7 mouse cellular contexts compared by ENCODE assay signal in the genomic region with DNA sequence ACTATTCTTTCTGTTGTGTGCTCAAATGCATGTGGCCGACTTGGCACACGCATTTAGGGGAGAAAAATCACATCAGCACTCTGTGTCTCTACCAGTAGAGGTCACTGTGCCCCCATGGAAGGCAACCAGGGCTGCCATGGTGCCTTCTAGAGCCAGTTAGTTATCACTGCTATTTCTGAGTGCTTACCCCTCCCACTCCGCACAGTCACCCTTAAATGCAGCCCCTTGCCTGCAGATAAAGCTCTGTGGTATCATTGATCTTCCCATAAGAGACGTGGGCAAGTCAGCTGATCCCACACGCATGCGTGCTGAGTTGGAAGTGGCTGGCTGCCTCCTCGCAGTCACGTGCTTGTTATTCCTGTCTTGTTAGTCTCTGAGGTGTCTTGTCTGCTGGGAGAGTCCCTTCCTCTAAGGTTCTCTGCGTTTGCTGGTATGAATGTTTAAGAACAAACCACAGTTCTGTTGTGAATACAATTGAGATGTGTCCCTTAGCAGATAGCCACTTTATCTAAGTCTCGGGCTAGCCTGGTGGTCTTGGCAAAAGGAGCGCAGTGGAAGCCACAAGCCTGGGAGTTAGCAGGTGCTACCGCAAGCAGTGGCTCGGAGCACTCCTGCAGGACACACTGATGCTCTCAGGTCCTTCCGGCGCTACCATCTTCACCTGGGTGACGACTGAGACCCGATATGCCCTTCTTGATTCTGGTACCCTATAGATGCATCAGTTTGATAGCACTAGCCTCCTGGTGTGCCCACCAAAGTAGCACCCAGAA.
A peak's percentile ranks its signal among the peaks of the same experiment; 100 is the strongest.
DNase-seq lines count a peak whose midpoint lies in the region; ATAC-seq and TF ChIP-seq lines count a peak whose summit lies in the region.

No protein-coding gene starts in this region.

- peak; percentile 90 for ATAC-seq in G1E (ENCODE audit: extremely low read depth, insufficient number of reproducible peaks, low FRiP score, poor library complexity, severe bottlenecking)
- peak; percentile 85 for ATAC-seq in erythroblast, adult 5-6 weeks (replicated peaks; ENCODE audit: low FRiP score, poor library complexity, severe bottlenecking)
- ATAC-seq in heart, postnatal 0 days (ENCODE audit: insufficient read depth, low read depth), result peak; percentile 84
- peak; percentile 65; the same call in 1 of the 2 replicates for ATAC-seq in lung, embryonic 15.5 days (ENCODE audit: borderline replicate concordance, extremely low read depth, low FRiP score, low TSS enrichment)

- peak; percentile 68 for TF ChIP-seq CTCF in G1E (IDR thresholded peaks at IDR 0.05; ENCODE audit: low read depth, low read length)
- peak; percentile 93 for TF ChIP-seq CTCF in heart, postnatal 0 days (IDR thresholded peaks at IDR 0.05; ENCODE audit: low read depth)

- H3K9me3 ChIP-seq in G1E (replicated peaks), result no peaks in the 10 kb centered on the region
- H3K9me3 ChIP-seq in heart, postnatal 0 days (replicated peaks; ENCODE audit: control insufficient read depth, low read length), result no peaks in the 10 kb centered on the region
- H3K9me3 ChIP-seq in lung, embryonic 15.5 days, result no peaks in the 10 kb centered on the region

- WGBS in heart, postnatal 0 days, result 52% methylated on average over 17 of the region's 17 CpGs
- 74% methylated on average over 17 of the region's 17 CpGs for WGBS in lung, embryonic 15.5 days

- H3K36me3 ChIP-seq in G1E (replicated peaks), result peaks cover 66% of the 10 kb centered on the region
- 0 out of 2 replicates have a peak, but pooled peaks cover 7% of the 10 kb centered on the region for H3K36me3 ChIP-seq in heart, postnatal 0 days (replicated peaks; ENCODE audit: control insufficient read depth, insufficient read depth, low read length)
- H3K36me3 ChIP-seq in lung, embryonic 15.5 days, result peaks cover 6% of the 10 kb centered on the region; the same call in 1 of the 2 replicates

- H3K4me1 ChIP-seq in G1E (ENCODE audit: insufficient read depth, low read depth, low read length), result peaks cover 11% of the 10 kb centered on the region
- H3K4me1 ChIP-seq in heart, postnatal 0 days (ENCODE audit: control insufficient read depth, insufficient read depth), result no peaks in the 10 kb centered on the region
- no peaks in the 10 kb centered on the region for H3K4me1 ChIP-seq in lung, embryonic 15.5 days

- no peaks in the 10 kb centered on the region for H3K27me3 ChIP-seq in G1E (ENCODE audit: insufficient read depth, low read length)
- no peaks in the 10 kb centered on the region for H3K27me3 ChIP-seq in heart, postnatal 0 days (ENCODE audit: control insufficient read depth, insufficient read depth, low read length)
- no peaks in the 10 kb centered on the region for H3K27me3 ChIP-seq in lung, embryonic 15.5 days

- DNase-seq in G1E (ENCODE audit: low spot score), result peak; percentile 43
- DNase-seq in brain, adult 2 months (ENCODE audit: low read depth, low spot score), result peak; percentile 85
- peak; percentile 76 for DNase-seq in heart, postnatal 0 days (ENCODE audit: low spot score)
- DNase-seq in kidney, postnatal 4 days, result peak; percentile 66 to 70
- peak; percentile 49 for DNase-seq in retina, postnatal 7 days (ENCODE audit: low read depth, low spot score)

- no peak for TF ChIP-seq EP300 in heart, postnatal 0 days (IDR thresholded peaks at IDR 0.05; ENCODE audit: low read depth)

- peak overlapping the region; percentile 47 for H3K4me2 ChIP-seq in heart, postnatal 0 days (ENCODE audit: low read depth, low read length)
- no peak overlapping the region for H3K4me2 ChIP-seq in lung, embryonic 15.5 days

- no peak overlapping the region for H3K27ac ChIP-seq in heart, postnatal 0 days (ENCODE audit: low read depth)
- no peak overlapping the region for H3K27ac ChIP-seq in lung, embryonic 15.5 days

- H3K4me3 ChIP-seq in G1E (ENCODE audit: low read depth, low read length), result no peak overlapping the region
- H3K4me3 ChIP-seq in heart, postnatal 0 days (ENCODE audit: low read depth, low read length), result peak overlapping the region; percentile 22
- no peak overlapping the region for H3K4me3 ChIP-seq in lung, embryonic 15.5 days

- no peak overlapping the region for H3K9ac ChIP-seq in heart, postnatal 0 days (replicated peaks; ENCODE audit: low read depth, low read length)
- no peak overlapping the region for H3K9ac ChIP-seq in lung, embryonic 15.5 days
